Mouse (Mus musculus): Measurements from ENCODE around the gene Fgg. TPM values are rescaled to one million over a fixed set of nuclear protein-coding genes. Genes with fewer than 3 reads are reported as not detected.

Fgg gene
- total RNA-seq (2021), result not detected
- long read RNA-seq, experiment 1, result 0 reads
- long read RNA-seq, experiment 2, result 0 reads

DNA sequence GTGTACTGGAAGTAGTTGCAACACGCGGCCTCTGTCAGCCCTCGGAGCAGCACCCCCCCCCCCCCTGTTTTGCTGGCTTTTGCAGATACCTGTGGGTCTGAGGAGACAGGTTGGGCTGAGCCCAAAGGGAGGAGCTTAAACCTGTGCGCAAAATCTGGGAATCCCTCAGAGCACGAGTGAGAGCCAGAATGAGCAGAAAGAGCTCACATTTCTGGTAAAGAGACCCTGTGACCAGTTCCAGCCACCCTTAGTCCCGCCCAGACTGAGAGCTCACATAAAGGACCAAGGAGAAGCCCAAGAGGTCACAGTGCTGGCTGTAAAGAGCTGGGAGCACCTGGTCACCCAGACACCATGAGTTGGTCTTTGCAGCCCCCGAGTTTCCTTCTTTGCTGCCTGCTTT lies at the start of gene Fgg:
TSS of gene Fgg (plus strand) at position 168 of the 400 bp plus-strand sequence.
- DNase-seq (ENCODE audit: low spot score in 2 of 2), result no peak

DNA sequence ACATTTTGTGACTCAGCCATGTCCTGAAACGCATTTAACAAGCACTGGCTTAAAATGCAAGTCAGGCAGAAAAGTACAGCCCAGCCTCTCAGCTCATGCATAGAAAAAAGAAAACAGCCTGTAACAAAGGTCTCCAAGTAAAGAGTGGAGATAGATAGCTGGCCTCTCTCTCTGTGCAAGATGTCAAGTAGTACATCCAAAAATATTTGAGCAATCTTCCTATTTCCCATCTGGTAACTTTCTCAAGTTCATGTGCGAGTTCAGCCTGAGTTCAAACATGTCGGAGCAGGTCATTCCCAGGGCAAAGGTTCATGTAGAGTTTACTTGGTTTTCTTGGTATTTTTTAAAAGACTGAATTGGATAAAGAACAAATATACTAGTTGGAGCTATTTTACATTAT lies 36.5 kb upstream of the Fgg start:
- no peak for DNase-seq (ENCODE audit: low spot score in 2 of 2)

DNA sequence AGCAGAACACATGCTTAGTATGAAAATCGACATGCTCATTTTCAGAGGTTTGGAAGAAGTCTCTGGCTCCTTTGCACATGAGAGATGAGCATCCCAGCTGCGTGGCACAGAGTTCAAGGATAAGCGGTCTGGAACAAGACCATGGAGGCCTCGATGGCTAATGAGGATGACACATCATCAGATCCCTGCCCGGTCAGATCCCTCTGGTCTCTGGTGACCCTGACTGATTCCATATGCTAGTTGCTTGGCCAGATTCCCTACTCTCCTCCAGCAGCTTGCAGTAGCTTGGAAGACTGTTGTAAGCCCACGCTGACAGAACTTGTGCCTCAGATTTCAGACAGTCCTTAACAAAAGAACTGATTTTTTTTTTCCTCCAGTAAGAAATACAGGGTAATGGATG lies 26.7 kb upstream of the Fgg start:
- DNase-seq (ENCODE audit: low spot score in 2 of 2), result no peak

DNA sequence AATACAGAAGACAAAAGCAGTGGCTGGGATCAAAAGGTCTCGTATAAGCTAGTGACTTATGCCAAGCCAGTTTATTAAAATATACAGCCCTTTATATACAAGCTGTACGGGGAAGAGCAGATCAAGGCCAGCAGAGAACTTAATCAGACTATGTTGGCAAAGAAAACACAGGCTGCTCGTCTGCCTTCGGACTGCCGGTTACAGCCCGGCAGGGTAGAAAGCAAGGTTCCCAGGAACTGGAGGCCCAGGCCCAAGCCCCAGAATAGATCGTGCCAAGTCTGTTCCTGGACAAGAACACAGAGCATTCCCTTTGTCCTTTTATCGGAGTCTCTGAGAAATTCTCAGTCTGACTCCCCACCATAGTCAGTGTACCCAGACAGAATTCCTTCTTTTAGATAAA lies 25.7 kb upstream of the Fgg start:
- no peak for DNase-seq (ENCODE audit: low spot score in 2 of 2)

DNA sequence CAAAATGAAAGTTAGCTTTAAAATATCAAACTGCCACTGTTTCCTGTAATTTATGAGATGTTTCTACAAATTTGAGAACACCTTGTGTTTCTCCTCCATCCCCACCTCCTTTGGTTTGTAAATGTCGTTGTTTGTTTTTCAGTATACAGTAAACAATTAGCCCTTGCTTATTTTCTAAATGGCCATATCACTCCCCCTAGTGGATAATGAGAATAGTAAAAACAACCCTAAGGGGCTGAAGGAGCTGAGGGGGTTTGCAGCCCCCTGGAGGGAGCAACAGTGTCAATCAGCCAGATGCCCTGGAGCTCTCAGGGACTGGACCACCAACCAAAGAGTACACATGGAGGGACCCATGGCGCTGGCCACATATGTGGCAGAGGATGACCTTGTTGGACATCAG lies 22.7 kb upstream of the Fgg start:
- DNase-seq (ENCODE audit: low spot score in 2 of 2), result no peak

DNA sequence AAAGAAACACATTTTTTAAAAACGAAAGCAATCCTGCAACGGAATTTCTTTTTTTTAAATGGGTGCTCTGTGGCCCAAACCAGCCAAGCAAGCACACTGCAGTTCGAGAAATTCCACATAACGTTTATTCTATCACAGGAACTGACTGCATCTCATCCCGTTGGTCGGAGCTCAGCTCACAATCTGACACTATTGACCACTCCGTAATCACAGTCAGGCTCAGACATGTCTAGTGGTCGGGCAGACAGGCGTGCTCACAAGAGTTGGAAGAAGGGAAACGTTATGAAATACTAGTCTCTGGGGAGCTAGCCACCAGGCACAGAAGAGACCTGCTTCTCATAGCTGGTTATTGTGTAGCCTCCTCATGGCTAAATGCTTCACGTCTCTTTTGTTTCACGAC lies 15.6 kb upstream of the Fgg start:
- DNase-seq (ENCODE audit: low spot score in 2 of 2), result no peak

DNA sequence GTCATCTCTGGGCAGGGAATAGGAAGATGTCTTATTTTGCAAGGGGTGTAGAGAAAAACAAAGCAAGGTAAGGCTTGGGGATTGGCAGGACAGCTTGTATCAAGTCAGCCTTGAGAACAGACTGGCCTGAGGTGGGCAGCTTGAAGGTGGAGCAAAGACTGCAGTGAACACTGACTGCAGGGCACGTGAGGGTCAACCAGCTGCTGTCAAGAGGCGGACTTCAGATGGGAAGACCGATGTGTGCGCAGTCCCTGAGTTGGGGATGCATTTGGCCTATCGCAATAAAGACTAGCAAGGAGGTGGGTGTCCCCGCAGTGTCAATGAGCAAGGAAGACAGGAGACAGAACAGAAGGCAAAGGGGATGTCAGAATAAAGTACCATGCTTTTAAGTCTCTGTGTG lies 14.6 kb upstream of the Fgg start:
- no peak for DNase-seq (ENCODE audit: low spot score in 2 of 2)

DNA sequence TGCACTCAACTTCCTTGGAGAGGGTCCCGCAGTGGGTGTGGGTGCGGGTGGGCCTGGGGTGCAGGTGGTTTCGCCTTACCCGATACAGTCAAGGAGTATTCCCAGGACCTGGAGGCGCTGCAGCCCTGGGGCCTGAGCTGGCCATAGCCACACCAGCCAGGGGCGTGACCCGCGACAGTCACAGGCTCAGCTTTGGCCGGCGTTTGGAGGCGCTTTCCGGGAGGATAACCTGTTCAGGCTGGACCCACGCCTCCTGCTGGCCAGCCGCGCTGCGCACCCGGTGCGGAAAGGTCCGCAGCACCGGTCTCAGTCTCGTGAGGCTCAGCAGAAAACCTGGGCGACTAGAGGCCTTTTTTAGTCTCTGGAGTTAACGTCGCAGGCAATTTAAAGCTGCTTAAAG lies 12.2 kb upstream of the Fgg start:
- DNase-seq (ENCODE audit: low spot score in 2 of 2), result no peak

DNA sequence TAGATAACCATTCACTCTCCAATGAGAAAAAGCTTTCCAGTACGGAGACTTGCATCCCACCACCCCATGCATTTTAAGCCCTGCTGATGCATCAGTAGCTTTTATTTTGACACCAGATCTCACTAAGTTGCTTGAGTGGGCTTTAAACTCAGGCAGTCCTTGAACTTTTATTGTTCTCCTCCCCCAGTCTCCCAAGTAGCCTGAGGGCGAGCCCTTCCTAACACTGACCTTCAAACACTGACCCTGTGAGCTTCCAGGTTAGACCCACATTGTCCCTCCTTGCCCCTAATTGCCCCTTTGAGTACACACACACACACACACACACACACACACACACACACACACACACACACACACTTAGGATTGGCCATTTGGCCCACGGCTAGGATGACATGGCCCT lies 10.9 kb upstream of the Fgg start:
- DNase-seq (ENCODE audit: low spot score in 2 of 2), result no peak

DNA sequence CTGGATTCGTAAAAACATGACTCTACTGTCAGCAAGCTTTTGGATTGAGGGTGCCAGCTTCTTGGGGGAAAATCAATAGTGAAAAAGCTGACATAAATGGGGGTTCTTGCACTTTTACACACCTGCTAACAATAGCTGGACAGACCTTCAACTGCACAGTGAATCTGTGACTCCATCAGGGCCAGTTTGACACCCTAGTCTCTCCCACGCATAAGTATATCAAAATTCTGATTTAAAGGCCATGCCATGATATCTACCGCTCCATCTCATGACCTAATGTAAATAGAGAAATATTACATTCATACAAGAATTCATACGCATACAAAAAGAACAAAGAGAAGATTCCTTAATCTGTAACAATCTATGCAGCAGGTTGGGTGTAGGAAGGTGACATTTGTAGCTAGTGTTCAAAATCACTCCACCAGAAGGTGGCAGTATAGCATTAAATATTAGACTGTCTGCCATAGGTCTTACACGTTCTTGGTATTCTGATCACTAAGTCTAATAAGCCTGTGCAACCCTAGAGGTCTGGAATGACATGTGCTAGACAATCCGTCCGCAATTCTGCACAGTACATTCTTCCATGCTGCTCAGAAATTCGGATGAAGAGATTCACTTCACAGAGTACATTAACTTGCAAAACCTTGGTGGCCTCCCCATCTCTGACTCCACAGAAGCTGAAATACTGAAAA lies 8.6 kb upstream of the Fgg start:
- peak; percentile 23 to 61 for DNase-seq (ENCODE audit: low spot score in 2 of 2)

DNA sequence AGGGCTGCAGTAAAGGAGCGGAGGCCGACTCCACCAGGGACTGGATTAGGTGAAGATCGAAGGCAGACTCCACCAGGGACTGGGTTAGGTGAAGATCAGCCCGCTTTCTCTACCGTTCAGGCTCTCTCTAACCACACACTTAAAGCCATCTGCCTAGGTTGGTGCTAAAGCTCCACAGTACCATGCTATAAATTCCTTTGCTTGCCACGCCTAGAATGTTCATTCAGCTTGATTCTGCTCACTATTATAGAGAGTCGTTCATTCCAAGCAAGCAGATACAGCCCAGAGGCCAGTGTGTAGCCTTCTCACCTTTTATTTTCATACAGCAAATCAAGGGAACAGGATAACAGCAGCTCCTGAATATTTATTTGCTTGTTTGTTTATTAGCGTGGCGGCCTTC lies 7.5 kb upstream of the Fgg start:
- no peak for DNase-seq (ENCODE audit: low spot score in 2 of 2)

DNA sequence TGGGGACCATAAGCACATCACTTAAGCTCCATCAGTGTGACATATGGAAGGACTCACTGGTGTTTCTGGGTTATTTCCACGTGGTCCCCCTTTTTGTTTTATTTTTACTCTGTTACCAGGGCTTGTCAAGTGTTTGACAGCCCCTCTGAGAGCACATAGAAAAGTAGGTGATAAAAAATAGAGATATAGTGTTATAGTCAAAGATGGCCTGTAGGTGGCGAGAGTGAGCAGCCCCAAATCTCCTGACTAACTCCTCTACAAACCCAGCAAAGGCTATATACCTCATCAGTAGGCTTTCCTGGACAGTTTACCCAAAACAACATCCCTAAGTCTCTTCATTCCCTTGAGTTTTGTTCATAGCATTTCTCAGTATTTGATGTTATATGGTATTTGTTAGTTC lies 5.3 kb upstream of the Fgg start:
- peak; percentile 38 to 46 for DNase-seq (ENCODE audit: low spot score in 2 of 2)

DNA sequence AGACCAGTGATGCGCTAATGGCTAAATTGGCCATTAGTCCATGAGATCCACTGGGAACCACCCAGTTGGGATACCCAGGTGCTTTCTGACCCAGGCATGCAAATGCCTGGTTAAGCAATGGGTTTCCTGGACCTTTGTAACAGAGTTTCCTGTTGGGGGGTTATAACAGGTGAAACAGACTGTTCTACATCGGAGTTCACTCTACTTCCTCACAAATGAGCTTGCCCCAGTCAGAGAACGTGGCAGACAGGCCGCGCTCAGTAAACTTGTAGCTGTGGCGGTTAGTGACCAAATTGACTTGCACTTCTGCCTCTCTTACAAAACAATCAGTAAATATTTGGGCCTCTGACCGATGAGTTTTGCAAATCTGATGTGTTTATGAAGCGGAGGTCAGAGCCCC lies 4.5 kb upstream of the Fgg start:
- no peak for DNase-seq (ENCODE audit: low spot score in 2 of 2)

DNA sequence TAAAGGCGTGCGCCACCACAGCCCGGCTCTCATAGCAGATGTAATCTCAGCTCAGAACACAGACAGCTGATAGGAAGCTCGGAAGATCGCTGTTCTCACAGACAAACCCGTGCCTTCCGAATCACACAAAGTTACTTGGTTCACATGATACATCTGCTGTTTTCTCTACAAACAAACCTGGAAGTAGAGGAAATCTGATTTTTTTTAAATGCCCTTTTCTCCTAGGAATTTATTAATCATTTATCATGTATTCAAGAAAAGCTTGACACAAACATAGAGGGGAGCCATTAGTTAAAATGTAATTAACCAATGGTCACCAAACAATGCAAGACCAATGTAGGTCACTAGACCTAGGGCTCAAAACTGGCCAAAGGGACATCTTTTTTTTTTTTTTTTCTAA lies 2.7 kb upstream of the Fgg start:
- no peak for DNase-seq (ENCODE audit: low spot score in 2 of 2)

DNA sequence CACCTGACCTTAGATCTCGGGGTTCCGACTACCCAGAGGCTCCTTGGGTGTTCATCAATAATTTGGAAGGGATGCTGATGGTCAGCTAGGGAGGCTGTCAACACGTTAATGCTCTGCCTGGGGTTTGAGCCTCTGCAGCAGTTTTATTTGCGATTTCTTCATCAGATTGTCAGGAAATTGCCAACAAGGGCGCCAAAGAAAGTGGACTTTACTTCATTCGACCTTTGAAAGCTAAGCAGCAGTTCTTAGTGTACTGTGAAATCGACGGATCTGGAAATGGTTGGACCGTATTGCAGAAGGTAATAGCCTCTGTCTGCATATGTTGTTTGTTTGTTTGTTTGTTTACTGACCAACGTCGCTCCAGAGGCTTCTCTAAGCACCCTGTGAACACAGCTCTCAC lies 2.8 kb downstream of the Fgg start:
- DNase-seq (ENCODE audit: low spot score in 2 of 2), result no peak

DNA sequence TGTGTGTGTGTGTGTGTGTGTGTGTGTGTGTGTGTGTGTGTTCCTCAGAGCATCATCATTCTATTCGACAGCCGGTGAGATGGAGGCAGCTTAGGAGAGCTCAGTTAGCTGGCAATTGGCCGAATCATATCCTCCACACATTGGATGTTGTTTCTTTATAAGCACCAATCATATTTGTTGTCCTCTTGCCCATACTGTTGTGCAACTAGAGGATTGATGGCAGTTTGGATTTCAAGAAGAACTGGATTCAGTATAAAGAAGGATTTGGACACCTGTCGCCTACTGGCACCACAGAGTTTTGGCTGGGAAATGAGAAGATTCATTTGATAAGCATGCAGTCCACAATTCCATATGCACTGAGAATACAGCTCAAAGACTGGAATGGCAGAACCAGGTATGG lies 3.6 kb downstream of the Fgg start:
- no peak for DNase-seq (ENCODE audit: low spot score in 2 of 2)

DNA sequence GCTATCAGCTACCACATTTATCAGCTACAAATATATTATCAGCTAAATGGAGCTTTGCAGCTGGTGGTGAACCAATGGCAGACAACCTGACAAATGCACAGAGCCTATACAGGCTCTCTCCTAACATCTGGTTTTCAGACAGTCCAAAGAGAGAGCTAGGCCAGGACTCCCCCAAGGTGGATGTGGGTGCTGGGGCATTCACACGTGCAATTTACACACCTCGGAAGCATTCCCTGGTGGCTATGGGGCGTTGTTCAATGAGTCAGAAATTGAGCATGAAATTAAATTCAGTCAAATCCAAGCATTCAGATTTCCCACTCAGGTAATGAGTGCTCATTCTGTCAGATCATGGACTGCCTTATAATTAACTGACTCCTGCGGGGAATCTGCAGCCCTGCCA lies 4.0 kb downstream of the Fgg start:
- no peak for DNase-seq (ENCODE audit: low spot score in 2 of 2)

DNA sequence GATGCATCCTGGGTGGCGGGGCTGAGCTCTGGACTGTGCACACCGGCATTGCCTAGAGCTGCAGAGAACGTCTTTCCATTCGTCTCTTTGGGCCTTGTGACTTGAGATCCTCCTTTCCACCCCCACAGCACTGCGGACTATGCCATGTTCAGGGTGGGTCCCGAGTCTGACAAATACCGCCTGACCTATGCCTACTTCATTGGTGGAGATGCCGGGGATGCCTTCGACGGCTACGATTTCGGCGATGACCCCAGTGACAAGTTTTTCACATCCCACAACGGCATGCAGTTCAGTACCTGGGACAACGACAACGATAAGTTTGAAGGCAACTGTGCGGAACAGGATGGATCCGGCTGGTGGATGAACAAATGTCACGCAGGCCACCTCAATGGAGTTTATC lies 5.1 kb downstream of the Fgg start:
- DNase-seq (ENCODE audit: low spot score in 2 of 2), result no peak

DNA sequence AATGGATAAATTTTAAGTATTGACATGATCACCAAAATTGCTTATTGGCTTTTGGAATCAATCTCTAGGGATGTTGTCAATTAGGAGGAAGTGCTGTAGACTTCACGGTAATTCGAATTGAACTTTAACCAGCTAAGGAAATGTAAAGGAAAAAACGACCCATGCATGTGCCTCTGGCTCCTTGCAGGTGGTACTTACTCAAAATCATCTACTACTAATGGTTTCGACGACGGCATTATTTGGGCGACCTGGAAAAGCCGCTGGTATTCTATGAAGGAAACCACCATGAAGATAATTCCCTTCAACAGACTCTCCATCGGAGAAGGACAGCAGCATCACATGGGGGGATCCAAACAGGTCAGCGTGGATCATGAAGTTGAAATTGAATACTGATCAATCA lies 6.4 kb downstream of the Fgg start:
- DNase-seq (ENCODE audit: low spot score in 2 of 2), result no peak

DNA sequence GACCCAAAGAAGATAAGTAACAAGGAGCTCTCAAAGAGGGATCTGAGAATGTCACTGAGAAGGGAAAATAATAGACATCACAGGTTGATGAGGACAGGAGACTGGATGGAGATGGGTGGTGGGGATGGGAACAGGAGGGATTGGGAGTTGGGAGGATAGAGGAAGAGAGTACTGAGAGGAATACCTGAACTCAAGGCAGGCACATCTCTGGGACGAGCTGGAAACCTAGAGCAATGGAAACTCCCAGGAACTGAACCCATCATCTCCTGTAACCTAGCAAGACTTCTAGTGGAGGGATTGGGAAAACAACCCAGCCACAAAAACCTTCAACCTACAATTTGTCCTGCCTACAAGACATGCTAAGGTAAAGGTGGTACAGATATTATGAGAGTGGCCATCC lies 8.7 kb downstream of the Fgg start:
- DNase-seq (ENCODE audit: low spot score in 2 of 2), result no peak

DNA sequence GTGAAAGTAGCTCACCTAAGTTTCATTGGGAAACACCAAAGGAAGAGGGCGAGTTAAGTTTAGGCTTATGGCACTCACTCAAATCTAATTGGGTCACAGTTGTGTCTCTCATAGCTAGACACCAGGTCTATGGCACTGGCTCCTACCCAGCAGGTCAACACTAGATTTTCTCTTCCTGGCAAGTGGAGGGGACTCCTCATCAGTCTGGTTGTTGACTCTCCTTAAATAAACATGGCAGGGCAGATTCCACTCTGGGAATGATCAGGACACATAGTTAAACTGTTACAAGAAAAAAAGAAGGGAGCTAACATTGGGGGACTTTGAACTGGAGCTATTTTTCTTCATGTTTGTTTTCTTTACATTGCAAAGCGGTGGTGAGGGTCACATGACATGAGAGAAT lies 12.9 kb downstream of the Fgg start:
- DNase-seq (ENCODE audit: low spot score in 2 of 2), result no peak

DNA sequence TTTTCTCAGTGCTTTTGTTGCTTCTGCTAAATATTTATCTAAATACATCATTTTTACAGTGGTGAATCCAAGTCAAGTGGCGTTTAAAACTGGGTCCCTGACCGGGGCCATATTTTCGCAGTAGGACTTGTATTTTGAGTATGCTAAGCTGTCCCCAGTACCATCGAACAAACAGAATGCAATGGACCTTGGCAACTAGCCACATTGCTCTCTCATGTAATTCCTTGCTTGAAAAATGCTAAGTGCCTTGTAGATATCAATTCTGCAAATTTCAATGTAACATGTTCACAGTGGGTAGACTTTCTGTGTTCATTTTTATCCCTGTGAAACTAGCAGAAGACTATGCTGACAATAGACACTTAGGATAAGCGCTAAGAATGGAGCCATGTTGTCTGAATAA lies 13.7 kb downstream of the Fgg start:
- DNase-seq (ENCODE audit: low spot score in 2 of 2), result no peak

DNA sequence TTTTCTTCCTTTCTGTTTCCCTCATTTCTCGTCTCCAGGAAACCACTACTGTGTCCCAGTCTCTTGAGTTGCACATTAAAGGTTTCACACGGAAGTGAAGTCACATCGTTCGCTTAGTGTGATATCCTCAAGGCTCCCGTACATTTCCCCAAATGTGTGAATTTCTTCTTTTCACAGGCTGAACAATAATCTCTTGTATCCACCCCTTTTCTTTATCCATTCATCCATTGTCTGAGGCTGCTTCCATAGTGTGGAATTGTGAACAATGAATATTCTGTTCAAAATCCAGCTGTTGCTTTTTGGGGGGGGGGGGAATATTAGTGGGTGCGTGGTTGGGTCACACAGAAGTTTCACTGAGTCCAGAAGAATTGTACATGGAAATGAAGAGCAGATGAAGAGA lies 17.5 kb downstream of the Fgg start:
- no peak for DNase-seq (ENCODE audit: low spot score in 2 of 2)

Measured in left cerebral cortex, adult 18-20 months (tissue).